Mouse (Mus musculus) bone marrow, adult 2 months (tissue): ENCODE results near the gene Il4.

ENCODE experiments used
- CTCF ChIP-seq: fragments of 200-500 bp; IDR thresholded peaks from 2 replicates; pipeline ENCODE4 v1.5.1; 2011; ENCODE audit warnings: low read length, control low read depth; ENCODE audit not compliant: control insufficient read depth, insufficient read depth
- POLR2A ChIP-seq: fragments of 200-500 bp; IDR thresholded peaks from 2 replicates; pipeline ENCODE4 v1.6.1; 2011; ENCODE audit warnings: low read depth, mild to moderate bottlenecking, control low read depth, low read length, borderline replicate concordance; ENCODE audit not compliant: control insufficient read depth

DNA sequence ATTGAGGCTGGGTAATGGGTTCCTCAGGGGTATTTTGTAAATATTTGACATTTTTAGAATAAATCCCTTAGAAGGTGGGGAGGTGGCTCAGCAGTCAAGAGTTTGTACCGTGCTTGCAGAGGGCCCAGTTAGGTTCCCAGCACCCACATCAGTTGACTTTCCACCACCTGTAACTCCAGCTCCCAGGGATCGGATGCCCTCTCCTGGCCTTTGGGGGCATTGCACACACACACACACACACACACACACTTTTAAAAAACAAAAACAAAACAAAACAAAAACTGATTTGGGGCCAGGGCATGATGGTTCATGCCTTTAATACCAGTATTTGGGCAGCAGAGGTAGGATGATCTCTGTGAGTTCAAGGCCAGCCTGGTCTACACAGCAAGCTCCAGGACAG, 5.7 kb upstream of the Il4 start:
- TF ChIP-seq CTCF, result no peak
- TF ChIP-seq POLR2A, result no peak
